Mouse (Mus musculus) heart, adult 2 months (tissue): ENCODE measurements around the gene Nckap5.

ENCODE experiments used
- CTCF ChIP-seq: fragments of 200-600 bp; IDR thresholded peaks from 2 replicates; pipeline ENCODE4 v1.8.1; 2022; ENCODE audit warnings: antibody characterized with exemption, mild to moderate bottlenecking, moderate library complexity
- EP300 ChIP-seq: fragments of 200-500 bp; IDR thresholded peaks from 2 replicates; pipeline ENCODE4 v1.6.1; 2011; ENCODE audit warnings: low read depth, low read length, control low read depth; ENCODE audit not compliant: insufficient read depth
- POLR2A ChIP-seq: fragments of 200-500 bp; IDR thresholded peaks from 2 replicates; pipeline ENCODE4 v1.6.1; 2011; ENCODE audit warnings: mild to moderate bottlenecking, low read depth, low read length, control low read depth; ENCODE audit not compliant: insufficient read depth

DNA sequence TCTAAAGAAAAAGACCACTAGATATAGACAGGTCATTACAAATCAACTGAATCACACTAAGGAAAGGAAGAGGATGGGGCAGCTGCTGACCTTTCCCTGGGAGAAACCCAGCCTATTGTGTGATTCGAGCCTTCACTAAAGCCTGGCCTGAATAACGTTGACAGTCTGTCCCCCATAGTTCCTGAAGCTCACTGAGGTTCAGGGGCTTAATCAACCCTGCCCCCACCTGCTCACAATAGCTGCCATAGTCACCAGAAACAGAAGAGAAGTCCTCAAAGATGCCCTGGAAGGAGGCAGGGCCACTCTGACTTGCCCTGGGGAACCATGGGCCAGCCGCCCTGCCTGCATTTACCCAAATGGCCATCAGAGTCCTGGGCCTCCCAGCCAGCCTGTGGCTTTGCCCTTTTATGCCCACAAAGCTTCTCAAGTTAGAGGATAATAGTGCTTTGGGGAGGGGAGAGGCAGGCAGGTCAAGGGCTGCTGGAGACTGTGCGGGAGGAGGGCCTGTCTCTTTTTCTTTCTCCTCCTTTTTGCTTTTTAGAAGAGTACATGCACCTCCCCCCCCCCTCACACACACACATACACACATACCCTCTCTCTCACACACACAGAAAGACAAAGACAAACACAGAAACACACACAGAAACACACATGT lies 85.0 kb downstream of the Nckap5 start:
- no peak for TF ChIP-seq CTCF
- TF ChIP-seq POLR2A: no peak
- TF ChIP-seq EP300: no peak
